Mouse (Mus musculus): ENCODE measurements around the gene Cox5b. TPM values are rescaled to one million over a fixed set of nuclear protein-coding genes. Genes with fewer than 3 reads are reported as not detected.
A peak's percentile ranks its signal among the peaks of the same experiment; 100 is the strongest.

The Cox5b gene
- polyA plus RNA-seq, 1 experiment from 2014 or later = 620 TPM

DNA sequence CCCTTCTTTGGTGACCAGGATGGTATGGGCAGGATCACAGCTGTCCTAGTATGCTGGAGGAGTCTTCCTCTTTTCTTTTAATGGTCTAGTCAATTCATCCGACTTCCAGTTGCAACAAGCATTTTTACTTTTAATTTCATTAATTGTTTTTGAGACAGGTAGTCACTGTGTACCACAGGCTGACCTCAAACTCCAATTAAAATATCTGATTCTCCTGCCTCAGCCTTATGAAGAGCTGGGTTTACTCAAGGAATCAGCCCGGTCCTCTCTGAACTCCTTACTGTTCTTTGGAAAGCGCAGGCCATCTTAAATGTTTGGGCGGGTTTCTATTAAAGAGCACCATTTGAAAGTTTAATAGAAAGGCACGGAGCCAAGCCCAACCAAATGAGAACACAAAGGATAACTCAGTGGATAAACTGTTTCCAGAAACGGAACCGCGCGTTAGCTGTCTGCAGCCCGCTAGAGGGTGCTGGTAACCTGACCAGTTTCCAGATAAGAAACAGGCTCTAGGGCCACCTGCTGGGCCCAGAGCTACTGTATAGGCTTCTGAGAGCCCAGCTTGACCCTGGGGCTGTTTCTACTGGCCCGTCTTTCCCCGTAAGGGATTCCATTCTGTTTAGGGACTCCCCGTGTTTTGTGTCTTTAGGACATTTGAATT lies 7.3 kb upstream of the Cox5b start:
- H3K9me3 ChIP-seq (ENCODE audit: low read length) = no peaks in the 10 kb centered on the region
- no peak overlapping the region for H3K9ac ChIP-seq (replicated peaks)
- WGBS (ENCODE audit: insufficient replicate concordance) = 11% methylated on average over 13 of the region's 13 CpGs
- H3K4me1 ChIP-seq (ENCODE audit: insufficient read depth) = no peaks in the 10 kb centered on the region
- TF ChIP-seq CTCF (IDR thresholded peaks at IDR 0.05; ENCODE audit: low read depth) (peak; percentile 91), EP300 (IDR thresholded peaks at IDR 0.05; ENCODE audit: low read depth) (no peak)
- H3K36me3 ChIP-seq (replicated peaks; ENCODE audit: insufficient read depth, low read length) = no peaks in the 10 kb centered on the region
- no peak overlapping the region for H3K4me3 ChIP-seq (ENCODE audit: low read depth, low read length)
- DNase-seq = peak; percentile 77
- no peaks in the 10 kb centered on the region for H3K27me3 ChIP-seq (ENCODE audit: insufficient read depth, low read length)
- ATAC-seq = peak; percentile 88
- no peak overlapping the region for H3K4me2 ChIP-seq (ENCODE audit: low read depth, low read length)
- no peak overlapping the region for H3K27ac ChIP-seq (ENCODE audit: low read depth)

DNA sequence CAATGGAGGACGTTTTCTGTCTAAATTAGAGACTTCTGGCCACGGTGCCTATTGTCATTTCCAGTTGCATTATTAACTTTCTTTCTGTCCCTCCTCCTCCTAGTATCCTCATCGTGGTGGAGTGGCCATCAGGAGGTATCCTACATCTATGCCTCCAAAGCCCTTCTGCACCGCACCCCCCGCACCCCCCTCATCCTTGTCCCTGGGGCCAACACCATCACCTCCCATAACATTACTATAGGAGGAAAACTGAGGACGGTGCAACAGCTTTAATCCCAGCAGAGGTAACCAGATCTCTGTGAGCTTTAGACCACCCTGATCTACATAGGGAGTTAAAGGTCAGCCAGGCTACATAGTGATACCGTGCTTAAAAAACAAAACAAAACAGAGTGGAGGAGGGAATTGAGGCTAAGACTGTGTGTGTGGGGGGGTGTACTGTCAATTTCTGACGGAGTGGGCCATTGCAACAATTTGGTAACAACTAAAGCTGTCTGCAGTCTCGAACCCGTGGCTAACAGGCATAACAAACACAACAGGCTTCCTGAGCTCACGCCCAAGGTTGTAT lies 496 bp upstream of the Cox5b start:
- no peaks in the 10 kb centered on the region for H3K9me3 ChIP-seq (ENCODE audit: low read length)
- H3K27ac ChIP-seq (ENCODE audit: low read depth) = peak overlapping the region; percentile 76
- no peak for TF ChIP-seq CTCF (IDR thresholded peaks at IDR 0.05; ENCODE audit: low read depth)
- no peak for TF ChIP-seq EP300 (IDR thresholded peaks at IDR 0.05; ENCODE audit: low read depth)
- 58% methylated on average over 11 of the region's 11 CpGs for WGBS (ENCODE audit: insufficient replicate concordance)
- ATAC-seq (no peak), DNase-seq (no peak)
- peak overlapping the region; percentile 93 for H3K9ac ChIP-seq (replicated peaks)
- peaks cover 13% of the 10 kb centered on the region for H3K36me3 ChIP-seq (replicated peaks; ENCODE audit: insufficient read depth, low read length)
- no peaks in the 10 kb centered on the region for H3K27me3 ChIP-seq (ENCODE audit: insufficient read depth, low read length)
- peaks cover 13% of the 10 kb centered on the region for H3K4me1 ChIP-seq (ENCODE audit: insufficient read depth)
- H3K4me2 ChIP-seq (ENCODE audit: low read depth, low read length) = peak overlapping the region; percentile 95
- H3K4me3 ChIP-seq (ENCODE audit: low read depth, low read length) = peak overlapping the region; percentile 85

DNA sequence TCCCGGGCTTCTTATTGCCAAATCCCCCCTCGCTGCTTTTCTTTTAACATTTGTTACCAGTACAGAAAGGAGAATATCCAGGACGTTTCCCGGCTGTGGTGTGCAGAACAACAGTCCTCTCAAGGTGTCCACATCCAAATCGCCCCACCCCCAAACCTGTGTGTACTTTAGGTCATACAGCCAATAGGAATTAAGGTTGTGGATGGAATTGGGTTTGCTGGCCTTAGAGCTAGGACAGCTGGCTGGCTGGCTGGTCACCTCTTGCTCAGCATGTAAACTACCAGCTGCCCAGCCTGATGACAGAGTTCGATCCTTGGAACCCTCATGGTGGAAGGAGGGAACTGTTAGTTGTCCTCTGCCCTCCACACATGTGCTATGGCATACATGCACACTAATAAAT lies 3.6 kb downstream of the Cox5b start:
- no peak for TF ChIP-seq EP300 (IDR thresholded peaks at IDR 0.05; ENCODE audit: low read depth)
- no peaks in the 10 kb centered on the region for H3K9me3 ChIP-seq (ENCODE audit: low read length)

DNA sequence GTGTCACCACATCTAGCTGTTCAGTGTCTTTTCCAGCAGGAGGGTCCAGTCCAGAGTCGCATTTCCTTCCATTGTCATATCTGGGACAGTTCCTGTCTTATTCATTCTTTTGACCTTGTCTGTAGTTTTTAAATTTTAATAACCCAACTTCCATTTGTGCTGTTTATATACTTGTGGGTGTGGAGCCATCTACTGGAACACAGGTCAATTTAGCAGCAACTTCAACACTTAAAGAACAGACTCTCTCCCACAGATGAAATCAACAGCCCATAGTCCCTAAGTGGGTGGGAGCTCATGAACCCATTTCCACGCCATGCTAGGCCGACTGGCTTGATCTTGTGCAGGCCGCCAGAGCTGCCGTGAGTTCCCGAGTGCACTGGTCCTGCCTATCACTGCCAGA lies 5.2 kb downstream of the Cox5b start:
- ATAC-seq = no peak
- H3K4me3 ChIP-seq (ENCODE audit: low read depth, low read length) = no peak overlapping the region
- WGBS (ENCODE audit: insufficient replicate concordance) = 60% methylated on average over 6 of the region's 6 CpGs
- H3K9me3 ChIP-seq (ENCODE audit: low read length) = no peaks in the 10 kb centered on the region
- H3K27ac ChIP-seq (ENCODE audit: low read depth) = no peak overlapping the region
- TF ChIP-seq CTCF (IDR thresholded peaks at IDR 0.05; ENCODE audit: low read depth) = no peak
- TF ChIP-seq EP300 (IDR thresholded peaks at IDR 0.05; ENCODE audit: low read depth) = no peak
- 0 out of 2 replicates have a peak, but pooled peaks cover 8% of the 10 kb centered on the region for H3K4me1 ChIP-seq (ENCODE audit: insufficient read depth)
- H3K4me2 ChIP-seq (ENCODE audit: low read depth, low read length) = no peak overlapping the region
- peaks cover 38% of the 10 kb centered on the region for H3K36me3 ChIP-seq (replicated peaks; ENCODE audit: insufficient read depth, low read length)
- H3K27me3 ChIP-seq (ENCODE audit: insufficient read depth, low read length) = no peaks in the 10 kb centered on the region
- no peak overlapping the region for H3K9ac ChIP-seq (replicated peaks)
- DNase-seq = no peak

More for the DNA sequence above, 3.6 kb downstream of the Cox5b start:
- peak; percentile 57 for ATAC-seq
- Histone ChIP-seq H3K36me3 (replicated peaks; ENCODE audit: insufficient read depth, low read length) (peaks cover 23% of the 10 kb centered on the region), H3K4me1 (ENCODE audit: insufficient read depth) (peaks cover 13% of the 10 kb centered on the region), H3K4me3 (ENCODE audit: low read depth, low read length) (no peak overlapping the region), H3K27ac (ENCODE audit: low read depth) (no peak overlapping the region), H3K4me2 (ENCODE audit: low read depth, low read length) (no peak overlapping the region), H3K27me3 (ENCODE audit: insufficient read depth, low read length) (no peaks in the 10 kb centered on the region), H3K9ac (replicated peaks) (no peak overlapping the region)
- DNase-seq = peak; percentile 55
- 71% methylated on average over 6 of the region's 6 CpGs for WGBS (ENCODE audit: insufficient replicate concordance)

DNA sequence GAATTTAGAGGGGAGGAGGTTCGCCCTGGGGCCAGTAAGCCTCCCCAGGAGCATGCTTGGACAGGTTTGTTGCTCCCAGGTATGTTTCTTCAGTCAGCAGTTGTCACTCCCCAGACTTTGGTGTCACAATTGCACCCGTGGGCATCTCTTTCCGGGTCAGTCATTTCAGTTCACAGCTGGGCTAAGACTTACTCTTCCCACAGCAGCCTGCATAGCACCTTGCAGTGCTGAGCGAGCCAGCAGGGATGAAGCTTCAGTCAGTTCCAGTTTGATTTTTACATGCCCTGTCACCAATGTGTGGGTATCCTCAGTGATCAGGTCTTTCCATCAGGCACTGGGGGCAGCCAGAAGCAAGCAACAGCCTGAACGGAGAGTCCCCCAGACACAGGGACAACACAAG lies 5.8 kb downstream of the Cox5b start:
- no peak for ATAC-seq
- H3K4me1 ChIP-seq (ENCODE audit: insufficient read depth) = 0 out of 2 replicates have a peak, but pooled peaks cover 5% of the 10 kb centered on the region
- no peak for TF ChIP-seq EP300 (IDR thresholded peaks at IDR 0.05; ENCODE audit: low read depth)
- no peak for TF ChIP-seq CTCF (IDR thresholded peaks at IDR 0.05; ENCODE audit: low read depth)
- H3K9me3 ChIP-seq (ENCODE audit: low read length) = no peaks in the 10 kb centered on the region
- WGBS (ENCODE audit: insufficient replicate concordance) = 76% methylated on average over 5 of the region's 5 CpGs
- no peak overlapping the region for H3K4me3 ChIP-seq (ENCODE audit: low read depth, low read length)
- H3K4me2 ChIP-seq (ENCODE audit: low read depth, low read length) = no peak overlapping the region
- H3K27me3 ChIP-seq (ENCODE audit: insufficient read depth, low read length) = no peaks in the 10 kb centered on the region
- peaks cover 42% of the 10 kb centered on the region for H3K36me3 ChIP-seq (replicated peaks; ENCODE audit: insufficient read depth, low read length)
- H3K9ac ChIP-seq (replicated peaks) = no peak overlapping the region
- DNase-seq = no peak
- no peak overlapping the region for H3K27ac ChIP-seq (ENCODE audit: low read depth)

DNA sequence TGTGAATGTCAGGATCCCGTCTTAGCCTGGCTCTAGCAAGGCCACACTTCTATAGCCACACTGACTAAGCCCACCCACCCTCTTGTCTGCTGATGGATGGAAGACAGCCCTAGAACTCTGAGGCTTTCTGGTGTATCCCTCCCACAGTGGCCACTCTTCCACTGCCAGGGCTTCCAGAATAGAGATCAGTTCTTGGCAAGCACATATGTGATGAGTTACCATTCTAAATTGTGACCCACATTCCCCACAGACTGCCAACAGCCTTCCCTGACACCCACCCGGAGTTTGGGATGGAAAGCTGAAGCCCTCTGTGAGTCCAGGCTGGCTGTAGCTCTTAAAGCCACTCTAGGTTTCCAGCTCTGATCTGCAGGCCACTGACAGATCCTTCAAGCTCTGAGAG lies 15.9 kb downstream of the Cox5b start:
- DNase-seq (no peak), ATAC-seq (no peak)
- TF ChIP-seq EP300 (IDR thresholded peaks at IDR 0.05; ENCODE audit: low read depth) = no peak
- no peak for TF ChIP-seq CTCF (IDR thresholded peaks at IDR 0.05; ENCODE audit: low read depth)
- no peaks in the 10 kb centered on the region for H3K27me3 ChIP-seq (ENCODE audit: insufficient read depth, low read length)
- no peak overlapping the region for H3K9ac ChIP-seq (replicated peaks)
- H3K27ac ChIP-seq (ENCODE audit: low read depth) = no peak overlapping the region
- no peaks in the 10 kb centered on the region for H3K9me3 ChIP-seq (ENCODE audit: low read length)
- no peak overlapping the region for H3K4me2 ChIP-seq (ENCODE audit: low read depth, low read length)
- peaks cover 36% of the 10 kb centered on the region for H3K36me3 ChIP-seq (replicated peaks; ENCODE audit: insufficient read depth, low read length)
- WGBS (ENCODE audit: insufficient replicate concordance) = 78% methylated on average over 2 of the region's 2 CpGs
- no peak overlapping the region for H3K4me3 ChIP-seq (ENCODE audit: low read depth, low read length)
- peaks cover 13% of the 10 kb centered on the region for H3K4me1 ChIP-seq (ENCODE audit: insufficient read depth)

Measured in liver, postnatal 0 days (tissue).